Mouse (Mus musculus): ENCODE measurements at regions not wholly inside any gene's neighbourhood (a gene's known extent, or its start where the extent isn't known, plus 50 kb on each side); places are given as distances from the start of the nearest gene placed in this dataset.
"Not testable (repeated sequence)": the region's sequence is repeated elsewhere in the genome, so short reads cannot be mapped to it uniquely, and the experiment has no call there.

DNA sequence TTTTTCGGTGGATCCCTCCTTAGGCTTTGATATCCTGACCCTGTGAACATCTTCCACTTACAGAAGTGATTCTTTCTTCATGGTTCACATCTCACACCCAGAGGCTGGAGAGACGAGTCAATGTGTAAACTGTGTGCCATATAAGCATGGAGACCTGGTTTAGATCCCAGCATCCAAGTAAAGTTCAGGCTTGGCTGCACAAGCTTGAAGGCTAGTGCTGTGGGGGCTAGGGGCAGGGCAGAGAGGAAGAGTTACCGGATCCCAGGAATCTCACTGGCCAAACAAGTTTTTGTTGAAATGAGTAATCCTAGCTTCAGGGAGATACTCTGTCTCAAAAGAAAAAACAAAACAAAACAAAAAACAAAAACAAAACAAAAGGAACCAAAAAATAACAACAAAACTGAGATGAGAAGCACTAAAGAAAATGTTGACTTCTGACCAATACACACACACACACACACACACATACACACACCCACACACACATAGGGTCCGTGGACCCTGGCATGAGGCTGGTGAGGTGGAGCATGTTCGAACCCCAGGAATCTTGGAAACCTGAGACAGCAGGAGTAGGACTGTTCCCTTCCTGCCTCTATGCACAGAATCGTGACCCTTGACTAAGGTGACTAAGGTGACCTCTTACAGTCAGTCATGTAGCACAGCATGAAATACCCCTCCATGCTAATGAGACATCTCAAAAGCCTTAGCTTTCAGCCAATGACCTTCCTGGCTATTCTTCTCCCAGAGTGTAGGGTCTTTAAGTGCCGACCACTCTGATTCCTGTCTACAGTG, 55.2 kb downstream of the Gm12728 start:
- no peak for ATAC-seq (ENCODE audit: extremely low read depth, insufficient number of reproducible peaks, low FRiP score, low TSS enrichment)
- Histone ChIP-seq H3K9me3 (no peaks in the 10 kb centered on the region), H3K9ac (no peak overlapping the region), H3K4me3 (no peak overlapping the region), H3K4me1 (no peaks in the 10 kb centered on the region), H3K36me3 (no peaks in the 10 kb centered on the region), H3K4me2 (no peak overlapping the region), H3K27ac (replicated peaks) (no peak overlapping the region), H3K27me3 (replicated peaks) (no peaks in the 10 kb centered on the region)
- WGBS, result 79% methylated on average over 7 of the region's 7 CpGs

DNA sequence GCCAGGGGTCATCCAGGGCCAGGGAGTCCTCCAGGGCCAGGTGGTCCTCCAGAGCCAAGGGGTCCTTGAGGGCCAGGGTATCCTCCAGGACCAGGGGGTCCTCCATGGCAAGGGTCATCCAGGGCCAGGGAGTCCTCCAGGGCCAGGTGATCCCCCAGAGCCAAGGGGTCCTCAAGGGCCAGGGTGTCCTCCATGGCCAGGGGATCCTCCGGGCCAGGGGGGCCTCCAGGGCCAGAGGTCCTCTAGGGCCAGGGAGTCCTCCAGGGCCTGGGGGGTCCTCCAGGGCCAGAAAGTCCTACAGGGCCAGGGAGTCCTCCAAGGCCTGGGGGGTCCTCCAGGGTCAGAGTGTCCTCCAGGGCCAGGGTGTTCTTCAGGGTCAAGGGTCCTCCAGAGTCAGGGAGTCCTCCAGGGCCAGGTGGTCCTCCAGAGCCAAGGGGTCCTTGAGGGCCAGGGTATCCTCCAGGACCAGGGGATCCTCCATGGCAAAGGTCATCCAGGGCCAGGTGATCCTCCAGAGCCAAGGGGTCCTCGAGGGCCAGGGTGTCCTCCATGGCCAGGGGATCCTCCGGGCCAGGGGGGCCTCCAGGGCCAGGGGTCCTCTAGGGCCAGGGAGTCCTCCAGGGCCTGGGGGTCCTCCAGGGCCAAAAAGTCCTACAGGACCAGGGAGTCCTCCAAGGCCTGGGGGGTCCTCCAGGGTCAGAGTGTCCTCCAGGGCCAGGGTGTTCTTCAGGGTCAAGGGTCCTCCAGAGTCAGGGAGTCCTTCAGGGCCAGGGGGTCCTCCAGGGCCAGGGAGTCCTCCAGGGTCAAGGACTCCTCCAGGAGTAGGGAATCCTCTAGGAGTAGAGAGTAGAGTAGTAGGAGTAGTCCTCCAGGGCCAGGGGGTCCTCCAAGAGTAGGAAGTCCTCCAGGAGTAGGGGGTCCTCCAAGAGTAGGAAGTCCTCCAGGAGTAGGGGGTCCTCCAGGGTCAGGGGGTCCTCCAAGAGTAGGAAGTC, 56.6 kb downstream of the Gm12728 start:
- not testable (repeated sequence) for H3K27me3 ChIP-seq (replicated peaks); ATAC-seq (ENCODE audit: extremely low read depth, insufficient number of reproducible peaks, low FRiP score, low TSS enrichment); H3K4me1 ChIP-seq; H3K4me2 ChIP-seq; H3K9me3 ChIP-seq; H3K36me3 ChIP-seq; H3K9ac ChIP-seq; H3K4me3 ChIP-seq; H3K27ac ChIP-seq (replicated peaks)
- WGBS, result 79% methylated on average over 3 of the region's 3 CpGs

DNA sequence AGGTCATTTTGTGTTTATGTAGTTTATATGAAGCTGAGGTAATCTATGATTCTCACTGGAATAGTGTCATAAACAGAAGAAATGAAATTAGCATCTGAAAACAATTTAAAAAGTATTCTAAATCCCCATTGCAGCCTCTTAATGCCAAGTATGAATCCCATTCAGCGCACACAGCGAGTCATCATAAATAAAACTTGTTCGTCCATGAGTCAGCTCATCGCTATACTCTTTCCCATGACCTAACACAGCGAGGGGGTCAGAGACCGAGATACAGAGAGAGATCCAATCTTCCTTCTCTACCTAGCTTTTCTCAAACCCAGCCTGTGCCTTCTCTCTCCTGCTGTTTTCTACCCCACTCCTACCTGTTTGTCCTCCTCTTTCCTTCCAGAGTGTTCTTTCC, 63.4 kb downstream of the Gm12728 start:
- H3K9me3 ChIP-seq, result peaks cover 8% of the 10 kb centered on the region; the same call in 1 of the 2 replicates
- H3K36me3 ChIP-seq, result no peaks in the 10 kb centered on the region
- H3K27me3 ChIP-seq (replicated peaks), result no peaks in the 10 kb centered on the region
- no peak overlapping the region for H3K9ac ChIP-seq
- no peak overlapping the region for H3K4me3 ChIP-seq
- no peak for ATAC-seq (ENCODE audit: extremely low read depth, insufficient number of reproducible peaks, low FRiP score, low TSS enrichment)
- no peak overlapping the region for H3K27ac ChIP-seq (replicated peaks)
- no peak overlapping the region for H3K4me2 ChIP-seq
- 83% methylated on average over 6 of the region's 6 CpGs for WGBS
- H3K4me1 ChIP-seq, result no peaks in the 10 kb centered on the region

DNA sequence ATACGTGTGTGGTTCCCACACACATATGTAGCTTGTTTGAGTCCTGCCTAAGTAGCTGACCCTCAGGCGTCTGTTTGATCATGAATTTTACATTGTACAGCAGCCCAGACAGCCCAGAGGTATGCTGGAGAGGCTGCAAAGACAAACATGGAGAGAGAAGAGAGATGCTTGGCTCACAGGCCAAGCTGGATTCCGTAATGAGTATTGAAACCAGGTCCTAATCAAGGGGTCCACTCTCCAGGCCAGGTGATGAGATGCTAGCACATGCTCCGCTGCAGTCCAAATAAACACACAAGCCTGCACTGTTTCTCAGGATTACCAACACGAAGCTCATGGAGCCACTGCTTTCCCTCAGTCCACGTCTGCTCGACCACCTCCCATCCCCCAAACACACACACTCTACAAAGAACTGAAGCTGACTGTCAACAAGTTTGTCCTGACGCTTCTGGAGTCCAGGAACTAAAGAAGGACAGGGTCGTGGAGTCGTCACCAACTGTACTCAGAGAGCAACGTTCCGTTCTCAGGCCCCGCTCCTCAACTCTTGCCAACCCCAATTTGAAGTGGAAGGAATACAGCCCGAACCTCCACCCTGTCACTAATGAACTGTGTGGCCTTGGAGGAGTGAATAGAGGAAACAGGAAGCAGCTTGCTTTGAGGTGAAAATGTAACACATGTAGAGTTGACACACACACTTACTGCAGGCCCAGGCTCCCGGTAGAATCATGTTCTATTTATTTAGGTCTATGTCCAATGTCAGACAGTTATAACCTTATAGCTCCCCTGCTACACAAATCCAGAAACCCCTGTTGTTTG, 69.6 kb downstream of the Gm12728 start:
- whole genome bisulfite sequencing, result 33% methylated on average over 15 of the region's 15 CpGs
- H3K4me2 ChIP-seq, result no peak overlapping the region
- H3K4me1 ChIP-seq, result peaks cover 11% of the 10 kb centered on the region
- H3K36me3 ChIP-seq, result no peaks in the 10 kb centered on the region
- H3K9ac ChIP-seq, result no peak overlapping the region
- H3K4me3 ChIP-seq, result no peak overlapping the region
- H3K27ac ChIP-seq (replicated peaks), result no peak overlapping the region
- no peaks in the 10 kb centered on the region for H3K27me3 ChIP-seq (replicated peaks)
- no peak for ATAC-seq (ENCODE audit: extremely low read depth, insufficient number of reproducible peaks, low FRiP score, low TSS enrichment)
- H3K9me3 ChIP-seq, result no peaks in the 10 kb centered on the region

DNA sequence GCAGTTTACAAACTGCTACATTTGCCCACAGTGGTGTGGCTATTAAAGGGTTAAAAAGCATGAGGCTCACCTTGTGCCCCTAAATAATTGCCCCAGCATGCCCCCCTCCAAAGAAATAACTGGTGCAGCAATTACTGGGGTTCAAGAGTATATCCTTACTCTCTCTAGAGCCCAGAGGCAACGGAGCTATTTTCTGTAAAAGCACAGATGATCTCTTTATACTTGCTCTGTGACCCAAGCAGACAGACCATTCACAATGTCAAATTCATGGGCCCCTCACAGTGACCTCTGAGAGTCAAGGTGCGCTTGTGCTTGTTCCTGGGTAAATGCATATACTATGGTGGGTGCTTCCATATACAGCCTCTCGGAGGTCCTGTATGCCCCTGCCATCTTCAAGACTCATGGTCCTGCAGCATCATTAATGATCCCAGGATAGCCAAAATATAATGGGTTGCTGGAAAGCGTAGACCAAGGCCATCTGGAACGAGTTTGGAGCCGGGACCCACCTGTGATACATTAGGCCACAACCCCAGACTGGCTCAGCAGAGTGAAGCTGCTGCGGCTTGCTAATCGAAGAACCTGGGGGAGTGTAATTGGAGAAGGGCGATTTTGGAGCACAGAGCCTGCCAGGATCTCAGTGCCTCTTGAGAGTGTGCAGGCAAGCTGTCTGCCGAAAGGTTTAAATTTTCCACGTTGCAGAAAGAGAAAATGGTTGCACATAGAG, 71.4 kb downstream of the Gm12728 start:
- H3K36me3 ChIP-seq, result no peaks in the 10 kb centered on the region
- no peak overlapping the region for H3K4me3 ChIP-seq
- no peak overlapping the region for H3K27ac ChIP-seq (replicated peaks)
- H3K4me1 ChIP-seq, result peaks cover 11% of the 10 kb centered on the region
- no peaks in the 10 kb centered on the region for H3K27me3 ChIP-seq (replicated peaks)
- WGBS, result 53% methylated on average over 11 of the region's 11 CpGs
- H3K4me2 ChIP-seq, result no peak overlapping the region
- ATAC-seq (ENCODE audit: extremely low read depth, insufficient number of reproducible peaks, low FRiP score, low TSS enrichment), result no peak
- no peak overlapping the region for H3K9ac ChIP-seq
- H3K9me3 ChIP-seq, result no peaks in the 10 kb centered on the region

DNA sequence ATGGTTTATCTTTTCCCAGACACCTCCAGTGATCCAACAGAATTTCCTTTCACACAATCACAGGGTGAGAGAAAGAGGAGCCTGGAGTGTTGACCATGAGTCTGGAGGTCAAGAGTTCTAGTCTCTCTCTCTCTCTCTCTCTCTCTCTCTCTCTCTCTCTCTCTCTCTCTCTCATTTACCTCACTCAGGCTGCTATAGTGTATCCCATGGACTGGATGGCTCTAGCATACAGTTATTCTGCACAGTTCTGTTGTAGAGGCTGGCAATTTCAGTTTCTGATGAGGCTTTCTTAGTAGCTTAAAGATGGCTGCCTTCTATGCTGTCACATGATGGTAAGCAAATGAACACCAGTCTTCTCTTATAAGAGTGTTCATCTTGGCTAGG, 72.0 kb downstream of the Gm12728 start:
- H3K9ac ChIP-seq, result no peak overlapping the region
- no peak overlapping the region for H3K4me3 ChIP-seq
- no peaks in the 10 kb centered on the region for H3K27me3 ChIP-seq (replicated peaks)
- no peak for ATAC-seq (ENCODE audit: extremely low read depth, insufficient number of reproducible peaks, low FRiP score, low TSS enrichment)
- H3K27ac ChIP-seq (replicated peaks), result no peak overlapping the region
- no peak overlapping the region for H3K4me2 ChIP-seq
- H3K36me3 ChIP-seq, result no peaks in the 10 kb centered on the region
- H3K4me1 ChIP-seq, result peaks cover 11% of the 10 kb centered on the region
- no peaks in the 10 kb centered on the region for H3K9me3 ChIP-seq

DNA sequence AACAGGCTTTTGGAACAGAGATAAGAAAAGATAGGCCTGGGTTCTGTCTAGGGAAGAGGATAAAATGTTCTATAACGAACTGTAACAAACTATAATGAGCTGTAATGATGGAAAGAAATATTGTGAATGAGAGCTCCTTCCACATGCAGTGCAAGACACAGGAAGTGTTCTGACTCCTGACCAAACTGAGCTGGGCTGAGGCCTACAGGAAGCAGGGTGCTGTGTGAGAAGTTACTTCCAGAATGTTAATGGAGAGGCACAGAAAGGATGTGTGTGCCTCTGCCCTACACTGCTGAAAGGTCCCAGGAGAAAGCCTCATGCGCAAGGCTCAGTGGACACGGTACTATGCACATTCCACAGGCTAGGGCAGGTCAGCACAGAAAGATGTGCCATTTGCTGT, 80.8 kb downstream of the Gm12728 start:
- Histone ChIP-seq H3K9me3 (no peaks in the 10 kb centered on the region), H3K4me2 (no peak overlapping the region), H3K4me3 (no peak overlapping the region), H3K36me3 (no peaks in the 10 kb centered on the region), H3K27me3 (replicated peaks) (no peaks in the 10 kb centered on the region), H3K27ac (replicated peaks) (no peak overlapping the region), H3K9ac (no peak overlapping the region), H3K4me1 (peaks cover 28% of the 10 kb centered on the region)
- WGBS, result 56% methylated on average over 3 of the region's 3 CpGs
- no peak for ATAC-seq (ENCODE audit: extremely low read depth, insufficient number of reproducible peaks, low FRiP score, low TSS enrichment)

DNA sequence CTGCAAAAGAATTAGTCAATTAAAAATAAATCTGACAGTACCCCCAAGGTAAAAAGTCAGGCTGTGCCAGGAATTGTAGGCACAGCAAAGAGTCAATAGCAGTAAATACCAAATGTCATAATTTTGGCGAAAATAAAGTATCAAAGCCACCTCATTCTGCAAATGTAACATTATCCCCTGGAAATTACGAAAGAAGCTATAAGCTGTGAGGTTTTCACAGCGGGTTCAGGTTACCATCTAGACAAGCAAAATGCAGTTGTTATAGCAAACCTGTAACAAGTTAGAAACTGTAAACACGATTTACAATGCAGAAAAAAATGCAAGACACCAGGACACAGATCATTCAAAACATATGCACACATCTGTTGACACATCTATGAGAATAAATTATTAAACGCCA, 87.6 kb downstream of the Gm12728 start:
- peaks cover 40% of the 10 kb centered on the region for H3K4me1 ChIP-seq
- no peak overlapping the region for H3K9ac ChIP-seq
- no peak for ATAC-seq (ENCODE audit: extremely low read depth, insufficient number of reproducible peaks, low FRiP score, low TSS enrichment)
- H3K9me3 ChIP-seq, result no peaks in the 10 kb centered on the region
- H3K4me3 ChIP-seq, result no peak overlapping the region
- WGBS, result 81% methylated on average over 5 of the region's 5 CpGs
- no peak overlapping the region for H3K4me2 ChIP-seq
- no peaks in the 10 kb centered on the region for H3K36me3 ChIP-seq
- H3K27ac ChIP-seq (replicated peaks), result no peak overlapping the region
- no peaks in the 10 kb centered on the region for H3K27me3 ChIP-seq (replicated peaks)

DNA sequence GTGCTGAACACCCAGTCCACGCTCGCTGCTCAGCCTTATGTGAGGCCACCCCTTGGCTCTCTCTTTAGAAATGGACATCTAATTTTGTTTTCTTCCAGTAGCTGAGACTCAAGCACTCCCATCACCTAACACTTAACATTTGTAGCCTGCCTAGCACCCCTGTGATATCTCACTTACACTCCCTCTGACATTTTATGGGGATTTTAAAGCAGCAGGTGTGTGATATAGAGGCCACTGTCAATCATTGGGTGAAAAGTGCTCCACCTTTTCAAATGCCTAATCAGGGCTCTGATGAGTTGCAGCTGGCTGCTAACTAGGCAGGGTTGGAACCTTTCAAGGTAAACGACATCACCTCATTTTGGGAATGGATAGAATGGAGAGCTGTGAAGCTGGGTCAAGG, 90.2 kb downstream of the Gm12728 start:
- peaks cover 20% of the 10 kb centered on the region for H3K4me1 ChIP-seq
- no peaks in the 10 kb centered on the region for H3K27me3 ChIP-seq (replicated peaks)
- no peak overlapping the region for H3K4me3 ChIP-seq
- no peak overlapping the region for H3K27ac ChIP-seq (replicated peaks)
- H3K4me2 ChIP-seq, result no peak overlapping the region
- no peaks in the 10 kb centered on the region for H3K36me3 ChIP-seq
- no peaks in the 10 kb centered on the region for H3K9me3 ChIP-seq
- ATAC-seq (ENCODE audit: extremely low read depth, insufficient number of reproducible peaks, low FRiP score, low TSS enrichment), result no peak
- WGBS, result 41% methylated on average over 3 of the region's 3 CpGs
- H3K9ac ChIP-seq, result no peak overlapping the region

DNA sequence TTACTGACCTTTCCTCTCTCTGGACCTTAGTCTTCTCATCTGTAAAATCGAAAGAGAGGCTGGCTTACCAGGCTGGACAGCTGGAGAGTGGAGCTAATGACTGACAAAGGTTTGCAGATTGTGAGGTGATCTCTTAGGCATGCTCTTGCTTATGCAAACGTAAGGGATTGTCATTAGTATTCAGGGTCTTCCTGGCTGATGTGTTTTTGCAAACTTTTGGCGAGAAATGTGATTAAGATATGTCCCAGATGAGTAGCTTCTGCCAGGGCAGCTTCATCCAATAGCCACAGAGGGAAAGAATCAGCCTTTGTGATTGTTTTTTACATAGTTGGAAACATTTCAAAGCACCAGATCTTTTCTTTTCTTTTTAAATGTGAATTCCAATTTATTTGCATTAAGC, 95.1 kb downstream of the Gm12728 start:
- H3K4me3 ChIP-seq, result no peak overlapping the region

More for the DNA sequence above, 95.1 kb downstream of the Gm12728 start:
- Histone ChIP-seq H3K27me3 (replicated peaks) (no peaks in the 10 kb centered on the region), H3K4me1 (peaks cover 14% of the 10 kb centered on the region), H3K4me2 (no peak overlapping the region), H3K27ac (replicated peaks) (no peak overlapping the region), H3K9me3 (no peaks in the 10 kb centered on the region), H3K9ac (no peak overlapping the region), H3K36me3 (no peaks in the 10 kb centered on the region)
- ATAC-seq (ENCODE audit: extremely low read depth, insufficient number of reproducible peaks, low FRiP score, low TSS enrichment), result no peak
- 46% methylated on average over 3 of the region's 3 CpGs for WGBS
